Mouse (Mus musculus): ENCODE measurements at regions not wholly inside any gene's neighbourhood (a gene's known extent, or its start where the extent isn't known, plus 50 kb on each side); places are given as distances from the start of the nearest gene placed in this dataset.

- TF ChIP-seq CTCF (IDR thresholded peaks at IDR 0.05; ENCODE audit: low read depth, low read length) (no peak), POLR2A (IDR thresholded peaks at IDR 0.05; ENCODE audit: extremely low read depth, insufficient read depth, low read length) (no peak)
These were observed 61.3 kb upstream of the Slc45a1 start for GRCm38 (mm10) chr4:150713291-150713690.
